Mouse (Mus musculus) spleen, postnatal 36 days (tissue): ENCODE measurements around the gene A430005L14Rik.

Source experiments
- DNase-seq, 2 experiments: peaks; one replicate each; pipeline ENCODE4 v3.0.0; 2022; ENCODE audit warnings: low spot score in 2 of 2, mixed read lengths in 1 of 2

Gene A430005L14Rik

GRCm38 (mm10) chr4:153974431-153975291 lies 17.6 kb downstream of the A430005L14Rik start, which contains the start of the genes Dffb and Cep104:
TSS of gene Dffb (minus strand) at chr4:153975126.
TSS of gene Cep104 (plus strand) at chr4:153975194.
- peak; percentile 85 to 87 for DNase-seq

GRCm38 (mm10) chr4:153975292-153975662 lies 18.2 kb downstream of the A430005L14Rik start:
- no peak for DNase-seq

DNA sequence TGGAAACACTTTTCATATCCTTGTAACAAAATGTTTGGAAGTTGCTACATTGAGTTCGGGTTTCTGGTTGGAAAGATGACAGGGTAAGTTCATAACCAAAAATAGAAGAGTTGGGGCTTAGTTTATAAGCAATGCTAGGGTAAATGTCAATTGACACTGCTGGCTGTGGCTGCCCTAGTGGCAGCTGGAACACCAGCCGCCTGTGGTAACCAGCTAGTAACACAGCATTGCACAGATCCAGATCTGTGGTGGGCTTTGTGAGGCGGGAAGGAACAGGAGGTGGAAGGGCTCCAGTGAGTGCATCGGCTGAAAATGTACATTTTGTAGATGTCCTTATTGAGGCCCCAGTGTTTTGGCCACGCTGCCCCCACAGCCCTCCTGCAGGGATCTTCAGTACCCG lies 18.7 kb downstream of the A430005L14Rik start:
- DNase-seq, result no peak

DNA sequence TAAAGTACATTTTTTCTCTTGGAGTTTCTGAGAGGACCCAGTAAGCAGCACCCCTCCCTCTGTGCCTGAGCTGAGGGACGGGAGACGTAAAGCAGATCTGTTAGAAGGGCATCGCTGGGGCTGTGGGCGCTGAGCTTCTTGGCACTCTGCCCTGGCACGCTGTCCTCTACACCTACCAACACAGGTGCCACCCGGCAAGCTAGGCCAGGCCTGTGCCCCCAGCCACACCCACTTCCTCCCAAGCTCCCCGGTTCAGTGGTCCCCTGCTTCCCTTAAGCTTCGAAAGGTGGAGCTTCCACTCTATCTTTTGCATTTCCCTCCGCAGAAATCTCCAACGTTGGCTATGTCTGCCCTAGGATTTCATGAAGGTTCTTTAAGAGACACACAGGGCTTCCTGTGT lies 22.2 kb downstream of the A430005L14Rik start:
- DNase-seq, result peak; percentile 65 to 67

DNA sequence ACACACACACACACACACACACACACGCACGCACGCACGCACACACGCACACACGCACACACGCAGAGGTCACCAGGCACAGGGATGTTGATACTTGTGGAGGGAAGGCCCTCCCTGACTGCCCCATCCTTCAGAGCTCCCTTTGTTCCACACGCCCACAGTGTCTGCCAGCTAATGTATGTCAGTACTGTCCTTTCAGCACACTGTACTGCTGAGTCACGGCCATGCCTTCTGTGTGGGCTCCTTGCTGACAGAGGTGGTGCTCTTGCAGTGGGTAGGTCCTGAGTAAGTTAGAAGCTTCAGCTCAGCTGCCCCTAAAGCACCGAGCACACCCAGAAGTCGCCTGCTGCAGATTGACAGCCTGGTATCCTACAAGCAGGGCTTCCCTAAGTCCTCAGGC lies 23.4 kb downstream of the A430005L14Rik start:
- DNase-seq, result no peak

GRCm38 (mm10) chr4:153992715-153993114 lies 35.7 kb downstream of the A430005L14Rik start:
- DNase-seq, result no peak

DNA sequence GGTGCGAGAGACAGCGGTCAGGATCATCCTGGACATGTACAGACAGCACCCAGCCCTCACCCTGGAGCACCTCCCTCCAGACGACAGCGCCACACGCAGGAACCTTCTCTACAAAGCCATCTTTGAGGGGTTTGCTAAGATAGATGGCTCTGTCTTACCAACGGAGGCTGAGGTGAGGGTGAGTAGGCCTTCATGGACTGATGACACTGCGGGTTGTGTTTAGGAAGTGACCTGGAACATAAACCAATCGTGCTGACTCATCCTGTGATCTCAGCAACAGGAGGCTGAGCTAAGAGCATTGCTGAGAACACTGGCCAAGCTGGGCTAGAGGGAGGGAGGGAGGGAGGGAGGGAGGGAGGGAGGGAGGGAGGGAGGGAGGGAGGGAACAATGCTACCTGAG lies 36.5 kb downstream of the A430005L14Rik start:
- DNase-seq, result no peak

- no peak for DNase-seq
Observed at GRCm38 (mm10) chr4:154005488-154005887, 48.5 kb downstream of the A430005L14Rik start.

DNA sequence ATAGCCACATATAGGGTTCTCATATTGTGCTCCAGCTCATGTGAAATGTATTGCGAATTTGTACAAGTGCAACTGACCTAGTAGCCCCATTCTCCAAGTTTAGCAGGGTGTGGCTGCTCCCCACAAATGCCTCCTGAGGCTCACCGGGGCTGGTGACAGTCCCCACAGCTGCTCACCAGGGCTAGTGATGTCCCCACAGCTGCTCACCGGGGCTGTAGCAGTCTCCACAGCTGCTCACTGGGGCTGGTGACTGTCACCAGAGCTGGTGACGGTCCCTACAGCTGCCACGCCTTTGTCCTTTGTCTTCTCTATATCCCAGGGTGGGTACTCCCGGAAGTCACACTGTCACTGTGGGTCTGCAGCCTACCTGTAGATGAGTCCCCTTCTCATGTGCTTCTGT lies 49.2 kb downstream of the A430005L14Rik start:
- DNase-seq, result no peak

GRCm38 (mm10) chr4:154007759-154008158 lies 50.7 kb downstream of the A430005L14Rik start:
- DNase-seq, result no peak

DNA sequence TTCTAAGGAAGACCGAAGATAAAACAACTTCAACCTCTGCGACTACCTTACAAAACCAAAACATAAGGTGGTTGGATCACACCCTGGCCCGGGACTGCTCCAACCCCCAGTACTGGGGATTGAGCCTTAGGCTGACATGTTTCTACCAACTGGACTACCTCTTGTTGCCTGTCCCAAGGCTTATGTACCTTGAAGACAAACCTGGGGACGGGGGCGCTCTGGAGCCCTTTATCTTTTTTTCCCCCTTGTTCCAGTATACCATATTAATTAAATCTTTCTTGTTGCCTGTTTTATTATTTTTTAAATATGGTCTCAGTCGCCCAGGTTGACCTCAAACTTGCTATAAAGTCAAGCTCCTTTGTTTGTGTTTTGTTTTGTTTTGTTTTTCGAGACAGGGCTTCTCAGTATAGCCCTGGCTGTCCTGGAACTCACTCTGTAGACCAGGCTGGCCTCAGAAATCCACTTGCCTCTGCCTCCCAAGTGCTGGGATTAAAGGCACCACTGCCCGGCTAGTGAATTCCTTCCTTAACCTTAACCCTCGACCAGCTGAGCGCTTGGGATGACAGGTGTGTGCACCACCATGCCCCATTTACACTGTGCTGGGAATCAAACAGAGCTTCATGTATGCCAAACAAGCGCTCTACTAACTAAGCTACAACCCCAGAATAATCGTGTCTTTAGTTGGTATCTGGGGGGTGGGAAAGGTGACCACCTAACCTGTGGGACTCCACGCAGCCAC lies 54.0 kb downstream of the A430005L14Rik start:
- DNase-seq, result no peak
